Mouse (Mus musculus) limb, embryonic 13.5 days (tissue): Measurements from ENCODE around the gene Slc22a23. TPM values are rescaled to one million over a fixed set of nuclear protein-coding genes. Genes with fewer than 3 reads are reported as not detected.

ENCODE experiments used
- ATAC-seq: fragments of 200-750 bp; cut with Nextera tagmentation; 2 replicates; pipeline ENCODE4 v1.8.0; 2017; ENCODE audit warnings: low read depth, moderate number of reproducible peaks, moderate TSS enrichment; ENCODE audit not compliant: low FRiP score
- H3K27ac ChIP-seq: fragments of 300-500 bp; sonication (generic); 2 replicates; pipeline ENCODE4 v1.5.1; 2015; ENCODE audit warnings: inconsistent platforms, mild to moderate bottlenecking, moderate library complexity
- H3K27me3 ChIP-seq: fragments of 300-500 bp; sonication (generic); 2 replicates; pipeline ENCODE4 v1.6.1; 2015; ENCODE audit warnings: mild to moderate bottlenecking, inconsistent platforms
- H3K36me3 ChIP-seq: fragments of 300-500 bp; sonication (generic); 2 replicates; pipeline ENCODE4 v1.6.1; 2015; ENCODE audit warnings: inconsistent platforms, mild to moderate bottlenecking, moderate library complexity
- H3K4me1 ChIP-seq: fragments of 300-500 bp; sonication (generic); 2 replicates; pipeline ENCODE4 v1.6.1; 2015; ENCODE audit warnings: inconsistent platforms
- H3K4me2 ChIP-seq: fragments of 300-500 bp; sonication (generic); replicated peaks from 2 replicates; pipeline ENCODE4 v1.6.1; 2015; ENCODE audit warnings: inconsistent platforms, mild to moderate bottlenecking, moderate library complexity
- H3K4me3 ChIP-seq: fragments of 300-500 bp; sonication (generic); 2 replicates; pipeline ENCODE4 v1.5.1; 2015; ENCODE audit warnings: moderate library complexity, mild to moderate bottlenecking, inconsistent platforms
- H3K9ac ChIP-seq: fragments of 300-500 bp; sonication (generic); 2 replicates; pipeline ENCODE4 v1.6.1; 2015; ENCODE audit warnings: mild to moderate bottlenecking, inconsistent platforms
- H3K9me3 ChIP-seq: fragments of 300-500 bp; sonication (generic); 2 replicates; pipeline ENCODE4 v1.6.1; 2016; ENCODE audit warnings: inconsistent platforms
- WGBS: fragments of 180-500 bp; shearing (Covaris S2); methylation state at CpG from one replicate; pipeline ENCODE4 v1.1.7; 2015; 5-methylcytosine and 5-hydroxymethylcytosine counted together
- polyA plus RNA-seq: library from polyadenylated mRNA; unstranded; fragments of >200 nt; fragmentation: Nextera tagmentation; extraction: Ambion mirVana; gene quantifications from 2 replicates; pipeline ENCODE4 v1.2.1, GENCODE M21; 2015

Gene Slc22a23
- polyA plus RNA-seq, 1 experiment from 2014 or later: 4.5 TPM

GRCm38 (mm10) chr13:34256676-34257075 lies 88.3 kb downstream of the Slc22a23 start:
- H3K9me3 ChIP-seq: no peaks in the 10 kb centered on the region
- no peaks in the 10 kb centered on the region for H3K27me3 ChIP-seq
- H3K4me2 ChIP-seq: no peak overlapping the region
- no peak overlapping the region for H3K4me3 ChIP-seq
- 95% methylated on average over 2 of the region's 2 CpGs for WGBS
- no peak for ATAC-seq
- H3K9ac ChIP-seq: no peak overlapping the region
- H3K4me1 ChIP-seq: peaks cover 11% of the 10 kb centered on the region
- no peak overlapping the region for H3K27ac ChIP-seq
- H3K36me3 ChIP-seq: no peaks in the 10 kb centered on the region; the same call in 1 of the 2 replicates

DNA sequence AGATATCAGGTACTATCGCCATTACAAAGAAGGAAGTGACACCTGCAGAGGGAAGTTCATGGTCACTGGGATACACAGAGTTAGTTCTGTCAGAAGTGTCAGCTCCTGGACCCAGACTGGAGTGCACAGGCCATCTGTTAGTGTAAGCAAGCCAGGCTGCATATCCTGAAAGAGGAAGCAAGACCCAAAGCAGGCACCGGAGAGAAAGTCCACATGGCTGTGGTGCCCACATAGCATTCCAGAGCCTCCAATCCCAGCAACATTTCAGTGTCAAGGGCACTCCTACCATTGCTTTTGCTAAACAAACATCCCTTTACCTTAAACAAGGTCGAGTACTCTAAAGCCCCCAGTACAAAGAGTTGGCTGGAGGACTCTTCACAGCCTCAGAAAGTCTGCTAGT lies 89.7 kb downstream of the Slc22a23 start:
- no peak overlapping the region for H3K27ac ChIP-seq
- 73% methylated on average over 3 of the region's 3 CpGs for WGBS
- H3K4me1 ChIP-seq: peaks cover 15% of the 10 kb centered on the region
- no peaks in the 10 kb centered on the region for H3K9me3 ChIP-seq
- no peak overlapping the region for H3K4me3 ChIP-seq
- H3K36me3 ChIP-seq: no peaks in the 10 kb centered on the region; the same call in 1 of the 2 replicates
- no peak overlapping the region for H3K4me2 ChIP-seq
- H3K27me3 ChIP-seq: no peaks in the 10 kb centered on the region
- no peak overlapping the region for H3K9ac ChIP-seq
- no peak for ATAC-seq

DNA sequence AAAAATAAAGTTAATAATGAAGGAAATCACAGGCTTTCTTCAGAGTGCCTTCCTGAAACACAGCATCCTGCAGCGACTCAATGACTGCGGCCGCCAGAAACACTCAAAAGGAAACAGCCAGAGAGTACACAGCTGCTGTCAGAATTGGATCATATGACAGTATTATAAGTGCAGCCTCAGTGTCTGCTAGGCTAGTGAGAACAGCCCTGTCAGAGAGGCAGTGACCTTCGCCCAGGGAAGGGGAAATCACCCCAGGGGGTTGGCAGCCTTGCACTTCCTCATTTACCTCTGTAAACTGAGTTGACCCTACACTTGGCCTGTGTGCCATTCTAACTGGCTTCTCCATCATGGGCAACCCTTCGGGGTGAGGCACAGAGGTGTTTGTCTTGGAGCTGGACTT lies 90.3 kb downstream of the Slc22a23 start:
- WGBS: 63% methylated on average over 5 of the region's 5 CpGs
- Histone ChIP-seq H3K9me3 (no peaks in the 10 kb centered on the region), H3K36me3 (no peaks in the 10 kb centered on the region; the same call in 1 of the 2 replicates), H3K4me2 (no peak overlapping the region), H3K4me1 (peaks cover 21% of the 10 kb centered on the region), H3K9ac (no peak overlapping the region), H3K27me3 (no peaks in the 10 kb centered on the region), H3K27ac (no peak overlapping the region), H3K4me3 (no peak overlapping the region)
- ATAC-seq: peak; percentile 52; the same call in 1 of the 2 replicates

DNA sequence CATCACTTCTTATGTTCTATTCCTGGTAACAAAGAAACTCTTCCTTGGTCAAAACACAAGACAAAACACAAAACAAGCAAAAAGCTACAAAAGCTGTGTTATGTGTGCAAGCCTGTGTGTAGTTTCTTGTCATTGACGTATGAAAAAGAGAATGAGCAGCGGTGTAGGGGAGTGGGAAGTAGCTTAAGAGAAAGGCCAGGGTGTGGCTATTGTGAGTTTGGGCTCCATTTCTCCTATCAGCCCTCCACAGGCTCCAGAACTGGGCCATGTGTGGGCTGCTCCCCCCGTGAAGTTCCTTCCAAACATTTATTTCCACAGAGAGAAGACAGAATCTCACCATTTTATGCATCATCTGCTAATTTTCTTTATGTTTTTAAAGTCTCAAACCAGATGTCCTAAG lies 91.2 kb downstream of the Slc22a23 start:
- ATAC-seq: no peak
- 88% methylated on average over 3 of the region's 3 CpGs for WGBS
- no peaks in the 10 kb centered on the region; the same call in 1 of the 2 replicates for H3K36me3 ChIP-seq

DNA sequence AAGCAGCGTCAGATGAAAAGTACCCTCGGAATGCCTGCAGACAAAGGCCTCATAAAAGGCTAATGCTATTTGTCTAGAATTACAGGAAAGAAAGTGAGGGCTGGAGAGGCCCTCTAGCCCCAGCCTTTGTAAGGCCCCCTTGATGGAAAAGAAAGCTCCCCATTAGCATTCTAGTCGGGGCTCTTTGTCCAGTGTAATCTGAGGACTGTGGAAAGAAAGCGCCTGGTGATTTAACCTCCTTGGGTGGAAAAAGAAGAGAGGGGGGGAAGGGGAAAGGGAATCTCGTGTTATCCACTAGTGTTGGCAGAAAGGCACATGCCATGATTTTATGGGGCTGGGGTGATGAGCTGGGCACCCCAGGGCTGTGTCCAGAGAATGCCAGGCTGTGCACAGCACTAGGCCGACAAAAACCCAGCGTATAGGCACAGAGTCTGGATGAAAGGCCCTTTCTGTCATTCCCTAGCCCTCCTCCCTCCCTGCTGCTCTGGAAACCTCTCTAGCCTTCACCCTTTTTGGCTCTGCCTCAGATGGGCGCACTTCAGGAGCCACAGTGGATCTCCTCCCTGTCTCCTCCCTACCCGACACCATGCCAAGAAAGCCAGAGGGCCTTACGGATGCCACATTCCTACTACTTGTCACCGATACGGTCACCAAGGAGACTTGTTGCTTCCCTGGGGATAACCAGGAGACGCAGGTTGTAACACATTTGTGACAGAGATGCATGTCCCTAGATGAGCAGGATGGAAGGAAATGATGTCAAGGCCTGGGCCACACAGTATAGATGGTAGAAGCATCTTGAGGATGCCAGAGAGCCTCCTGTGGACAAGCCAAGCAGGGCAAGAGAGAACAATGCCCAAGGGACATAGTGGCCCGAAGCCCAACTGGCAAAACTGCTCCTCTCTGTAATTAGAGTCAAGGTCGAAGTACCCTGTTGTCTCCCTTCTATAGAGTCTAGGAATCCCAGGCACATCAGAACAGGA lies 95.8 kb downstream of the Slc22a23 start:
- Histone ChIP-seq H3K9me3 (no peaks in the 10 kb centered on the region), H3K4me3 (no peak overlapping the region), H3K4me2 (peak overlapping the region; percentile 23), H3K36me3 (no peaks in the 10 kb centered on the region; the same call in 1 of the 2 replicates), H3K27me3 (no peaks in the 10 kb centered on the region), H3K9ac (no peak overlapping the region; the same call in 1 of the 2 replicates), H3K4me1 (peaks cover 36% of the 10 kb centered on the region), H3K27ac (peak overlapping the region; percentile 81)
- peak; percentile 86 for ATAC-seq
- WGBS: 39% methylated on average over 15 of the region's 15 CpGs

More for the DNA sequence above, 91.2 kb downstream of the Slc22a23 start:
- Histone ChIP-seq H3K9me3 (no peaks in the 10 kb centered on the region), H3K4me3 (no peak overlapping the region), H3K27me3 (no peaks in the 10 kb centered on the region), H3K4me1 (peaks cover 31% of the 10 kb centered on the region), H3K9ac (no peak overlapping the region), H3K4me2 (no peak overlapping the region), H3K27ac (no peak overlapping the region)

DNA sequence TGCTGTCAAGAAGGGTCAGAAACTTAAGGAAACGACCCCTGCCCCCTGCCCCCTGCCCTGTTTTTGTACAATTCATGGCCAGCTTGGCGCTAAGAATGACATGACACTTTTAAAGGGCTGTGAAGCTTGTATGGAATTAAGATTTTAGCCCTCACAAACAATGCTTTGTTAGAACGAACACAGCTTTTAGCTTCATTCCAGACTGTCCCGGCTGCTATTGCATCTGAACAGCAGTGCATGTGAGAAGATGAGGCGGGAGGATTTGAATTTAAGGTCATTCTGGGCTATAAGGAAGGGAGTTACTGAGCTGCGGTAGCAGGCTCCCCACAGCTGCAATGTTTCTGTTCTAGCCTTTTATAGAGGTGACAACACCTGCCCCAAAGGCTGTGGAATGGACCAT lies 96.9 kb downstream of the Slc22a23 start:
- Histone ChIP-seq H3K27ac (0 out of 2 replicates have a peak overlapping the region, but pooled peaks have one; percentile 81), H3K9ac (no peak overlapping the region), H3K4me3 (no peak overlapping the region), H3K36me3 (no peaks in the 10 kb centered on the region; the same call in 1 of the 2 replicates), H3K9me3 (no peaks in the 10 kb centered on the region), H3K4me2 (no peak overlapping the region), H3K4me1 (peaks cover 31% of the 10 kb centered on the region), H3K27me3 (no peaks in the 10 kb centered on the region)
- no peak for ATAC-seq
- WGBS: 33% methylated on average over 6 of the region's 6 CpGs

DNA sequence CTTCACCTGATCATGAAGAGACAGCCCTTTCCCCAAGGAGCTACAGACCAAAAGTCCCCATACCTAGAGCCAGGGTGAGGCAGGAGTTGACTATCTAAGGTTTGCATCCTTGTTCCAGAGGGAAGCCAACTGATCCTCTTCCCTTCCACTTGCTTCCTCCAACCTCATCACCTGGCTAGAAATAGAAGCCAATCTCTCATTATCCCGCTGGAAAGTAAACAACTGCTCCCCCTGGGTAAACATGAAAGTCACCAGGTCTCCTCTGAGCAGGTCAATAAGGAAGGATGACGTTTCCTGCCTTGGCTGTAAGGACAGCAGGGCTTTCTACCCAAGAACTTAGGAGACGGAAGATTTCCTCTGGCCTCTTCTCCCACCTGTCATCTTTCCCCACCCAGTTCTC lies 98.2 kb downstream of the Slc22a23 start:
- no peak overlapping the region for H3K9ac ChIP-seq
- peaks cover 31% of the 10 kb centered on the region for H3K4me1 ChIP-seq
- H3K27me3 ChIP-seq: no peaks in the 10 kb centered on the region
- H3K36me3 ChIP-seq: no peaks in the 10 kb centered on the region
- H3K27ac ChIP-seq: no peak overlapping the region
- no peak for ATAC-seq
- WGBS: 64% methylated on average over 3 of the region's 3 CpGs
- no peak overlapping the region for H3K4me3 ChIP-seq
- H3K9me3 ChIP-seq: no peaks in the 10 kb centered on the region
- H3K4me2 ChIP-seq: no peak overlapping the region

GRCm38 (mm10) chr13:34245216-34245615 lies 99.8 kb downstream of the Slc22a23 start:
- no peaks in the 10 kb centered on the region for H3K9me3 ChIP-seq
- no peaks in the 10 kb centered on the region for H3K36me3 ChIP-seq
- H3K9ac ChIP-seq: no peak overlapping the region
- peaks cover 26% of the 10 kb centered on the region for H3K4me1 ChIP-seq
- 71% methylated on average over 6 of the region's 6 CpGs for WGBS
- H3K27me3 ChIP-seq: no peaks in the 10 kb centered on the region
- H3K4me3 ChIP-seq: no peak overlapping the region
- no peak overlapping the region for H3K27ac ChIP-seq
- H3K4me2 ChIP-seq: no peak overlapping the region
- no peak for ATAC-seq

DNA sequence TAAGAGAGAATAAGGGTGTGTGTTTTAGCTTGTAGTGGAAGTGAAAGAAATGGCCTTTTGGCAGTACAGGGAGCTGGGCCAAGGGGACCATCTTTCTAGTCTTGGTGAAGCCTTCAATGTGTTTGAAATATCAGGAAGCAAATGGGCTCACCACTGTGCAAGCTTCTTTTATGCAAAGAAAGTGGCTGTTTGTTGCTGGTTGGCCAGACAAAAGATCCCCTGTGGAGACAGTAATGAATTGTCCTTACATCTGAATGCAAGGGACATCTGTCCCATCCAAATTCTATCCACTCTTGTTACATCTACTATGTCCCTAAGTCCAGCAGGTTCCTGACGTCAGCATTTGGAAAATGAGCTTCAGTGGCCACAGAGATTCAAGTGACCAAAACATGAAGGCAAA lies 100.8 kb downstream of the Slc22a23 start:
- 50% methylated on average over 1 of the region's 1 CpGs for WGBS
- no peak overlapping the region for H3K9ac ChIP-seq
- H3K4me2 ChIP-seq: no peak overlapping the region
- H3K4me1 ChIP-seq: peaks cover 25% of the 10 kb centered on the region
- no peak overlapping the region for H3K27ac ChIP-seq
- no peaks in the 10 kb centered on the region for H3K27me3 ChIP-seq
- no peak overlapping the region for H3K4me3 ChIP-seq
- no peaks in the 10 kb centered on the region for H3K9me3 ChIP-seq
- no peak for ATAC-seq
- H3K36me3 ChIP-seq: no peaks in the 10 kb centered on the region

DNA sequence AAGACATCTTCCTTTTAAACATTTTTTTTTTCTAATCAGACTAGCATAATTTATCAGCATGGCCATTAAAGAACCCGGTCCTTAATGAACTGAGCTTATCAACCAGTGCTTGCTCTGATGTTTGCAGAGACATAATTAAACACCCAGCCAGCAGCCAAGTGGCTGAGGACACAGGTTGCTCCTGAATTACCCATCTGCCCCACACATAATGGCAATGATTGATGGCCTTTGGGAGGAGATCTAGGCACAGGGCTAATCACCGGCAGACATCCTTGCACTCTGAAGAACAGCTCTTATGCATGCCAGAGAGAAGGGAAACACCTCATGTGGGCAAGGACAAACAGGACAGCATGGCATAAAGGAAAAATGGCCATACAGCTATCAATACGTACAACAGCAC lies 102.8 kb downstream of the Slc22a23 start:
- H3K36me3 ChIP-seq: no peaks in the 10 kb centered on the region
- WGBS: 36% methylated on average over 3 of the region's 3 CpGs
- H3K4me3 ChIP-seq: no peak overlapping the region
- no peak overlapping the region for H3K27ac ChIP-seq
- H3K9ac ChIP-seq: no peak overlapping the region
- H3K9me3 ChIP-seq: no peaks in the 10 kb centered on the region
- no peak overlapping the region for H3K4me2 ChIP-seq
- peaks cover 23% of the 10 kb centered on the region for H3K4me1 ChIP-seq
- no peak for ATAC-seq
- H3K27me3 ChIP-seq: no peaks in the 10 kb centered on the region

DNA sequence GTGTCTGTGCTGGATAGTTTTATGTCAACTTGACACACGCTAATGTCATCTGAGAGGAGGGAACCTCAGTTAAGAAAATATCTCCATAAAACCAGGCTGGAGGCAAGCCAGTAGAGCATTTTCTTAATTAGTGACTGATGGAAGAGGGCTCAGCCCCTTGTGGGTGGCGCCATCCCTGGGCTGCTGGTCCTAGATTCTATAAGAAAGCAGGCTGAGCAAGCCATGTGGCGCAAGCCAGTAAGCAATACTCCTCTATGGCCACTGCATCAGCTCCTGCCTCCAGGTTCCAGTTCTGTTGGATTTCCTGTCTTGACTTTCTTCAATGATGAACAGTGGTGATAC lies 104.9 kb downstream of the Slc22a23 start:
- Histone ChIP-seq H3K4me2 (no peak overlapping the region), H3K27ac (no peak overlapping the region), H3K27me3 (no peaks in the 10 kb centered on the region), H3K9ac (no peak overlapping the region), H3K36me3 (no peaks in the 10 kb centered on the region), H3K4me3 (no peak overlapping the region), H3K9me3 (no peaks in the 10 kb centered on the region), H3K4me1 (peaks cover 23% of the 10 kb centered on the region)
- no peak for ATAC-seq
- 56% methylated on average over 3 of the region's 3 CpGs for WGBS

DNA sequence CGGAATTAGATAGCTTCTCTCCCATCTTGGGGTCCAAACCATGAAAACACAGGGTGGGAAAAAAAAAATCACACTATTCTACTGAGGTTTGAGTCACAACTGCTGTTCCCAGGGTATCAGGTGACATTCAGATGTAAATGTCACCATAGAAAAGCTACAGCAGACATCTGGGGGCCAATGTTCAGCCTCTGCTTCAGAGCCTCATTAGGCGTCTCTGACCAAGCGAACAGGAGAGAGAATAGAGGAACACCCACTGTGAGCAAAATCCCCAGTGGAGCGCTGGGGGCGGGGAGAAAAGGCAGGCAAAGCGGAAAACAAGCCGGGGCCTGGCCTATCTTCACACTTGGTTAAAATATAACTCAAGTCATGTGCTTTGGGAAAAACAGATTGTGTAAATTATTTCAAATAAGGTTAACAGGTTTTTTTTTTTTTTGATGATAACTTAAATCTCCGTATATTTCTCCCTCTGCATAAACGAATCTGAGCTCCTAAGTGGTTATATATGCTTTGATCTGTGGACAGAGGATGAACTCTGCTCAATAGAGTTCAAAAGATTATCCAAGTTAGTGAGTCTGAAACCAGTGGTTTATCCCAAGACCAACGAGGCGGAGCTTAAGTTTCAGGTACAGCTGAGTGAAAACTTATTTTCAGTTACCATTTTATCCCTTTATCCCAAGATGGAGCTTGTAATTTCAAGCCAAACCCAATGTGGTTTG lies 105.5 kb downstream of the Slc22a23 start:
- WGBS: 22% methylated on average over 11 of the region's 11 CpGs
- Histone ChIP-seq H3K36me3 (no peaks in the 10 kb centered on the region), H3K9ac (no peak overlapping the region), H3K9me3 (no peaks in the 10 kb centered on the region), H3K27me3 (no peaks in the 10 kb centered on the region), H3K27ac (no peak overlapping the region), H3K4me3 (no peak overlapping the region), H3K4me2 (peak overlapping the region; percentile 23; the same call in 1 of the 2 replicates), H3K4me1 (peaks cover 23% of the 10 kb centered on the region)
- ATAC-seq: 0 out of 2 replicates have a peak, but pooled peaks have one; percentile 25
